Mouse (Mus musculus) neural tube, embryonic 13.5 days (tissue): Measurements from ENCODE around the gene Alad. TPM values are rescaled to one million over a fixed set of nuclear protein-coding genes. Genes with fewer than 3 reads are reported as not detected.

Experiments used
- polyA plus RNA-seq: library from polyadenylated mRNA; unstranded; fragments of >200 nt; fragmentation: Nextera tagmentation; extraction: Ambion mirVana; gene quantifications from 2 replicates; pipeline ENCODE4 v1.2.1, GENCODE M21; 2015

Alad gene
- polyA plus RNA-seq, 1 experiment from 2014 or later = 58.8 TPM

Other genes with a start within 250 kb of the Alad start
- gene Fkbp15, start 159.4 kb downstream of the Alad start, polyA plus RNA-seq = 24.8 and 24.9 TPM in 2 replicates
- 34.6 and 35.0 TPM in 2 replicates for gene Slc31a1, start 159.2 kb downstream of the Alad start, polyA plus RNA-seq
- 98.8 and 108 TPM in 2 replicates for gene Cdc26, start 111.3 kb downstream of the Alad start, polyA plus RNA-seq
- gene Prpf4, start 111.1 kb downstream of the Alad start, polyA plus RNA-seq = 17.1 and 17.9 TPM in 2 replicates
- 0.18 TPM in 1 of 2 replicates, not detected in the other for gene Rnf183, start 84.7 kb downstream of the Alad start, polyA plus RNA-seq
- 5.7 and 6.8 TPM in 2 replicates for gene Wdr31, start 49.0 kb downstream of the Alad start, polyA plus RNA-seq
- 0.74 and 0.80 TPM in 2 replicates for gene Bspry, start 39.9 kb downstream of the Alad start, polyA plus RNA-seq
- gene Hdhd3, start 16.5 kb downstream of the Alad start, polyA plus RNA-seq = 13.1 and 14.2 TPM in 2 replicates
- gene Pole3, start 5.2 kb upstream of the Alad start, polyA plus RNA-seq = 61.8 and 63.1 TPM in 2 replicates
- gene 4933430I17Rik, start 5.5 kb upstream of the Alad start, polyA plus RNA-seq = 0.70 and 0.87 TPM in 2 replicates
- 71.4 and 79.0 TPM in 2 replicates for gene Rgs3, start 39.9 kb upstream of the Alad start, polyA plus RNA-seq